Mouse (Mus musculus) cerebellum, adult 2 months (tissue): ENCODE results near the gene Tjp1. TPM values are rescaled to one million over a fixed set of nuclear protein-coding genes. Genes with fewer than 3 reads are reported as not detected.
A peak's percentile ranks its signal among the peaks of the same experiment; 100 is the strongest.

Experiments
- DNase-seq, 2 experiments: peaks; one replicate each; pipeline ENCODE4 v3.0.0; 2021
- H3K27ac ChIP-seq: fragments of 200-500 bp; 2 replicates; pipeline ENCODE4 v1.5.1; 2012; ENCODE audit warnings: low read length, control low read depth, inconsistent platforms; ENCODE audit not compliant: insufficient read depth
- H3K27me3 ChIP-seq: fragments of 200-500 bp; 2 replicates; pipeline ENCODE4 v1.6.1; 2012; ENCODE audit warnings: inconsistent platforms, mild to moderate bottlenecking, low read length, moderate library complexity; ENCODE audit not compliant: control insufficient read depth, insufficient read depth
- H3K4me1 ChIP-seq: fragments of 200-500 bp; 2 replicates; pipeline ENCODE4 v1.6.1; 2011; ENCODE audit warnings: low read length; ENCODE audit not compliant: control insufficient read depth, insufficient read depth
- H3K4me3 ChIP-seq: fragments of 200-500 bp; replicated peaks from 2 replicates; pipeline ENCODE3; 2011; ENCODE audit warnings: mild to moderate bottlenecking, low read depth, low read length, control low read depth; ENCODE audit not compliant: insufficient read depth
- CTCF ChIP-seq: fragments of 200-500 bp; IDR thresholded peaks from 2 replicates; pipeline ENCODE4 v1.5.1; 2011; ENCODE audit warnings: low read depth, mild to moderate bottlenecking, control low read depth, low read length, moderate library complexity, borderline replicate concordance; ENCODE audit not compliant: insufficient read depth
- POLR2A ChIP-seq: fragments of 200-500 bp; IDR thresholded peaks from 2 replicates; pipeline ENCODE4 v1.6.1; 2011; ENCODE audit warnings: low read length, control low read depth, borderline replicate concordance; ENCODE audit not compliant: insufficient read depth
- WGBS: fragments of 180-500 bp; shearing (Covaris S2); methylation state at CpG from one replicate; pipeline ENCODE4 v1.1.7; 2018; 5-methylcytosine and 5-hydroxymethylcytosine counted together
- polyA plus RNA-seq: library from polyadenylated mRNA; depleted of rRNA; stranded (reverse); fragments of >200 nt; gene quantifications from 2 replicates; pipeline ENCODE4 v1.2.3, GENCODE M21; 2012

Gene Tjp1
- polyA plus RNA-seq, 1 experiment = 44.3 TPM

GRCm38 (mm10) chr7:65522490-65522889 lies 5.1 kb downstream of the Tjp1 start:
- 86% methylated on average over 12 of the region's 12 CpGs for WGBS
- DNase-seq = no peak
- Histone ChIP-seq H3K4me1 (no peaks in the 10 kb centered on the region), H3K4me3 (no peak overlapping the region), H3K27me3 (0 out of 2 replicates have a peak, but pooled peaks cover under 1% of the 10 kb centered on the region), H3K27ac (no peak overlapping the region)
- no peak for TF ChIP-seq POLR2A
- no peak for TF ChIP-seq CTCF

GRCm38 (mm10) chr7:65520622-65521021 lies 7.0 kb downstream of the Tjp1 start:
- WGBS = 96% methylated on average over 8 of the region's 8 CpGs
- TF ChIP-seq CTCF (no peak), POLR2A (no peak)
- no peaks in the 10 kb centered on the region for H3K4me1 ChIP-seq
- no peak overlapping the region for H3K27ac ChIP-seq
- no peak for DNase-seq
- no peak overlapping the region for H3K4me3 ChIP-seq
- no peaks in the 10 kb centered on the region for H3K27me3 ChIP-seq

- TF ChIP-seq CTCF (peak; percentile 79), POLR2A (no peak)
- DNase-seq = peak; percentile 52 to 66
- no peaks in the 10 kb centered on the region for H3K27me3 ChIP-seq
- H3K4me3 ChIP-seq = no peak overlapping the region
- 49% methylated on average over 12 of the region's 12 CpGs for WGBS
- no peak overlapping the region for H3K27ac ChIP-seq
- no peaks in the 10 kb centered on the region for H3K4me1 ChIP-seq
Observed at GRCm38 (mm10) chr7:65519788-65520563, 7.6 kb downstream of the Tjp1 start.

- H3K27me3 ChIP-seq = no peaks in the 10 kb centered on the region; the same call in 1 of the 2 replicates
- H3K27ac ChIP-seq = no peak overlapping the region; the same call in 1 of the 2 replicates
- TF ChIP-seq POLR2A (no peak), CTCF (no peak)
- no peak for DNase-seq
- 66% methylated on average over 8 of the region's 8 CpGs for WGBS
- peaks cover 9% of the 10 kb centered on the region for H3K4me1 ChIP-seq
- no peak overlapping the region for H3K4me3 ChIP-seq
Observed at GRCm38 (mm10) chr7:65516903-65517302, 10.7 kb downstream of the Tjp1 start.

GRCm38 (mm10) chr7:65513451-65514179 lies 14.0 kb downstream of the Tjp1 start:
- TF ChIP-seq POLR2A (no peak), CTCF (no peak)
- Histone ChIP-seq H3K27ac (no peak overlapping the region), H3K4me1 (peaks cover 9% of the 10 kb centered on the region), H3K4me3 (no peak overlapping the region), H3K27me3 (no peaks in the 10 kb centered on the region; the same call in 1 of the 2 replicates)
- DNase-seq = peak; percentile 36 to 60
- WGBS = 25% methylated on average over 10 of the region's 10 CpGs

GRCm38 (mm10) chr7:65509357-65509756 lies 18.2 kb downstream of the Tjp1 start:
- DNase-seq = peak; percentile 83 to 86
- peaks cover 9% of the 10 kb centered on the region for H3K4me1 ChIP-seq
- no peak overlapping the region for H3K4me3 ChIP-seq
- WGBS = under 1% methylated on average over 3 of the region's 3 CpGs
- TF ChIP-seq POLR2A (no peak), CTCF (no peak)
- no peaks in the 10 kb centered on the region; the same call in 1 of the 2 replicates for H3K27me3 ChIP-seq
- no peak overlapping the region for H3K27ac ChIP-seq

GRCm38 (mm10) chr7:65507341-65507740 lies 20.2 kb downstream of the Tjp1 start:
- TF ChIP-seq POLR2A (no peak), CTCF (no peak)
- Histone ChIP-seq H3K4me1 (no peaks in the 10 kb centered on the region), H3K27ac (no peak overlapping the region), H3K27me3 (no peaks in the 10 kb centered on the region), H3K4me3 (no peak overlapping the region)
- 91% methylated on average over 5 of the region's 5 CpGs for WGBS
- DNase-seq = no peak
